Mouse (Mus musculus): ENCODE measurements around the gene Gm20388.

GRCm38 (mm10) chr8:121936391-121936790 lies 2025.8 kb downstream of the Gm20388 start:
- TF ChIP-seq CTCF (IDR thresholded peaks at IDR 0.05; ENCODE audit: low read depth) (no peak), EP300 (optimal IDR thresholded peaks at IDR 0.05) (no peak)
